Mouse (Mus musculus) forebrain, embryonic 11.5 days (tissue): ENCODE data around the gene Il21. TPM values are rescaled to one million over a fixed set of nuclear protein-coding genes. Genes with fewer than 3 reads are reported as not detected.

ENCODE experiments used
- ATAC-seq: fragments of 200-750 bp; cut with Nextera tagmentation; replicated peaks from 2 replicates; pipeline ENCODE4 v1.8.0; 2017; ENCODE audit warnings: moderate TSS enrichment; ENCODE audit not compliant: low FRiP score
- DNase-seq: peaks from one replicate; pipeline ENCODE4 v3.0.0-alpha.2; 2017; ENCODE audit warnings: low spot score
- H3K27ac ChIP-seq: fragments of 300-500 bp; sonication (generic); 2 replicates; pipeline ENCODE4 v1.5.1; 2014; ENCODE audit warnings: low read depth, low read length
- H3K27me3 ChIP-seq: fragments of 300-500 bp; sonication (generic); 2 replicates; pipeline ENCODE4 v1.6.1; 2014; ENCODE audit warnings: mild to moderate bottlenecking, low read length, mixed read lengths; ENCODE audit not compliant: control insufficient read depth, insufficient read depth
- H3K36me3 ChIP-seq: fragments of 300-500 bp; sonication (generic); 2 replicates; pipeline ENCODE4 v1.6.1; 2014; ENCODE audit warnings: mild to moderate bottlenecking, low read length, moderate library complexity, mixed read lengths; ENCODE audit not compliant: control insufficient read depth, insufficient read depth
- H3K4me1 ChIP-seq: fragments of 300-500 bp; sonication (generic); replicated peaks from 2 replicates; pipeline ENCODE4 v1.6.1; 2014; ENCODE audit warnings: low read length, mixed read lengths; ENCODE audit not compliant: control insufficient read depth, insufficient read depth
- H3K4me2 ChIP-seq: fragments of 300-500 bp; sonication (generic); 2 replicates; pipeline ENCODE4 v1.6.1; 2014; ENCODE audit warnings: low read depth, mild to moderate bottlenecking, low read length, moderate library complexity, mixed read lengths; ENCODE audit not compliant: severe bottlenecking
- H3K4me3 ChIP-seq: fragments of 300-500 bp; sonication (generic); 2 replicates; pipeline ENCODE4 v1.5.1; 2014; ENCODE audit warnings: low read depth, low read length
- H3K9ac ChIP-seq: fragments of 300-500 bp; sonication (generic); 2 replicates; pipeline ENCODE4 v1.6.1; 2014; ENCODE audit warnings: low read length
- H3K9me3 ChIP-seq: fragments of 300-500 bp; sonication (generic); 2 replicates; pipeline ENCODE4 v1.6.1; 2016; ENCODE audit warnings: low read length, mixed read lengths; ENCODE audit not compliant: control insufficient read depth
- WGBS: fragments of 180-500 bp; shearing (Covaris S2); extraction: QIAGEN DNeasy Blood & Tissue Kit; methylation state at CpG from one replicate; pipeline ENCODE4 v1.1.7; 2014; 5-methylcytosine and 5-hydroxymethylcytosine counted together
- polyA plus RNA-seq: library from polyadenylated mRNA; unstranded; fragments of >200 nt; fragmentation: Nextera tagmentation; extraction: Ambion mirVana; gene quantifications from 2 replicates; pipeline ENCODE4 v1.2.1, GENCODE M21; 2014

The Il21 gene
- polyA plus RNA-seq, 1 experiment from 2014 or later: not detected

GRCm38 (mm10) chr3:37203984-37204428 is 28.4 kb downstream of the Il21 start:
- Histone ChIP-seq H3K36me3 (no peaks in the 10 kb centered on the region), H3K27me3 (no peaks in the 10 kb centered on the region), H3K9me3 (no peaks in the 10 kb centered on the region), H3K4me1 (no peaks in the 10 kb centered on the region), H3K4me3 (peak overlapping the region; percentile 39), H3K4me2 (peak overlapping the region; percentile 93), H3K27ac (no peak overlapping the region), H3K9ac (peak overlapping the region; percentile 70)
- DNase-seq (peak; percentile 81), ATAC-seq (peak; percentile 78)
- WGBS: 2% methylated on average over 11 of the region's 11 CpGs

GRCm38 (mm10) chr3:37202856-37203255 is 29.6 kb downstream of the Il21 start:
- no peak overlapping the region; the same call in 1 of the 2 replicates for H3K27ac ChIP-seq
- H3K4me3 ChIP-seq: no peak overlapping the region
- no peak for DNase-seq
- no peak for ATAC-seq
- no peak overlapping the region for H3K9ac ChIP-seq
- H3K36me3 ChIP-seq: no peaks in the 10 kb centered on the region
- no peaks in the 10 kb centered on the region for H3K4me1 ChIP-seq
- no peaks in the 10 kb centered on the region for H3K27me3 ChIP-seq
- no peak overlapping the region for H3K4me2 ChIP-seq
- H3K9me3 ChIP-seq: no peaks in the 10 kb centered on the region
- WGBS: 58% methylated on average over 7 of the region's 7 CpGs

- DNase-seq: no peak
- no peaks in the 10 kb centered on the region for H3K36me3 ChIP-seq
- H3K27me3 ChIP-seq: no peaks in the 10 kb centered on the region
- no peak for ATAC-seq
- H3K4me1 ChIP-seq: no peaks in the 10 kb centered on the region
- no peak overlapping the region for H3K9ac ChIP-seq
- H3K9me3 ChIP-seq: no peaks in the 10 kb centered on the region
- WGBS: 56% methylated on average over 6 of the region's 6 CpGs
- no peak overlapping the region for H3K4me3 ChIP-seq
- no peak overlapping the region for H3K27ac ChIP-seq
- H3K4me2 ChIP-seq: no peak overlapping the region
Observed at GRCm38 (mm10) chr3:37201122-37201916, 31.1 kb downstream of the Il21 start.

GRCm38 (mm10) chr3:37198302-37198701 is 34.1 kb downstream of the Il21 start:
- H3K9ac ChIP-seq: no peak overlapping the region
- WGBS: 70% methylated on average over 5 of the region's 5 CpGs
- no peak overlapping the region for H3K4me3 ChIP-seq
- DNase-seq (no peak), ATAC-seq (no peak)
- no peaks in the 10 kb centered on the region for H3K27me3 ChIP-seq
- H3K4me2 ChIP-seq: no peak overlapping the region
- H3K27ac ChIP-seq: no peak overlapping the region
- H3K4me1 ChIP-seq: no peaks in the 10 kb centered on the region
- H3K9me3 ChIP-seq: no peaks in the 10 kb centered on the region
- no peaks in the 10 kb centered on the region for H3K36me3 ChIP-seq

- WGBS: 83% methylated on average over 2 of the region's 2 CpGs
- ATAC-seq: no peak
- Histone ChIP-seq H3K27ac (no peak overlapping the region), H3K4me2 (no peak overlapping the region), H3K27me3 (no peaks in the 10 kb centered on the region), H3K9me3 (no peaks in the 10 kb centered on the region), H3K4me3 (no peak overlapping the region), H3K4me1 (no peaks in the 10 kb centered on the region), H3K36me3 (no peaks in the 10 kb centered on the region), H3K9ac (no peak overlapping the region)
- DNase-seq: no peak
Observed at GRCm38 (mm10) chr3:37191953-37192352, 40.5 kb downstream of the Il21 start.

GRCm38 (mm10) chr3:37185534-37185933 is 46.9 kb downstream of the Il21 start:
- no peak for DNase-seq
- H3K36me3 ChIP-seq: no peaks in the 10 kb centered on the region
- H3K4me3 ChIP-seq: no peak overlapping the region
- H3K27ac ChIP-seq: no peak overlapping the region
- H3K4me2 ChIP-seq: no peak overlapping the region
- no peaks in the 10 kb centered on the region for H3K27me3 ChIP-seq
- ATAC-seq: no peak
- peaks cover 8% of the 10 kb centered on the region; the same call in 1 of the 2 replicates for H3K4me1 ChIP-seq
- WGBS: 85% methylated on average over 1 of the region's 1 CpGs
- H3K9me3 ChIP-seq: no peaks in the 10 kb centered on the region
- no peak overlapping the region for H3K9ac ChIP-seq

- H3K4me2 ChIP-seq: no peak overlapping the region
- H3K9ac ChIP-seq: no peak overlapping the region
- DNase-seq: no peak
- peak; percentile 67 for ATAC-seq
- 36% methylated on average over 16 of the region's 16 CpGs for WGBS
- no peaks in the 10 kb centered on the region for H3K27me3 ChIP-seq
- no peaks in the 10 kb centered on the region for H3K9me3 ChIP-seq
- no peak overlapping the region for H3K4me3 ChIP-seq
- H3K36me3 ChIP-seq: no peaks in the 10 kb centered on the region
- H3K4me1 ChIP-seq: peaks cover 8% of the 10 kb centered on the region; the same call in 1 of the 2 replicates
- 0 out of 2 replicates have a peak overlapping the region, but pooled peaks have one; percentile 31 for H3K27ac ChIP-seq
Observed at GRCm38 (mm10) chr3:37182415-37183269, 49.8 kb downstream of the Il21 start.

GRCm38 (mm10) chr3:37181041-37181440 is 51.4 kb downstream of the Il21 start:
- no peak overlapping the region for H3K4me3 ChIP-seq
- DNase-seq (no peak), ATAC-seq (peak; percentile 57; the same call in 1 of the 2 replicates)
- no peak overlapping the region for H3K27ac ChIP-seq
- H3K27me3 ChIP-seq: no peaks in the 10 kb centered on the region
- H3K4me2 ChIP-seq: no peak overlapping the region
- H3K36me3 ChIP-seq: no peaks in the 10 kb centered on the region
- no peaks in the 10 kb centered on the region for H3K9me3 ChIP-seq
- no peak overlapping the region for H3K9ac ChIP-seq
- 19% methylated on average over 2 of the region's 2 CpGs for WGBS
- H3K4me1 ChIP-seq: peaks cover 8% of the 10 kb centered on the region; the same call in 1 of the 2 replicates
